Mouse (Mus musculus) forebrain, embryonic 11.5 days (tissue): ENCODE measurements around the gene Trappc13. TPM values are rescaled to one million over a fixed set of nuclear protein-coding genes. Genes with fewer than 3 reads are reported as not detected.
A peak's percentile ranks its signal among the peaks of the same experiment; 100 is the strongest.

Source experiments
- ATAC-seq: fragments of 200-750 bp; cut with Nextera tagmentation; replicated peaks from 2 replicates; pipeline ENCODE4 v1.8.0; 2017; ENCODE audit warnings: moderate TSS enrichment; ENCODE audit not compliant: low FRiP score
- DNase-seq: peaks from one replicate; pipeline ENCODE4 v3.0.0-alpha.2; 2017; ENCODE audit warnings: low spot score
- H3K27ac ChIP-seq: fragments of 300-500 bp; sonication (generic); 2 replicates; pipeline ENCODE4 v1.5.1; 2014; ENCODE audit warnings: low read depth, low read length
- H3K27me3 ChIP-seq: fragments of 300-500 bp; sonication (generic); 2 replicates; pipeline ENCODE4 v1.6.1; 2014; ENCODE audit warnings: mild to moderate bottlenecking, low read length, mixed read lengths; ENCODE audit not compliant: control insufficient read depth, insufficient read depth
- H3K36me3 ChIP-seq: fragments of 300-500 bp; sonication (generic); 2 replicates; pipeline ENCODE4 v1.6.1; 2014; ENCODE audit warnings: mild to moderate bottlenecking, low read length, moderate library complexity, mixed read lengths; ENCODE audit not compliant: control insufficient read depth, insufficient read depth
- H3K4me1 ChIP-seq: fragments of 300-500 bp; sonication (generic); replicated peaks from 2 replicates; pipeline ENCODE4 v1.6.1; 2014; ENCODE audit warnings: low read length, mixed read lengths; ENCODE audit not compliant: control insufficient read depth, insufficient read depth
- H3K4me2 ChIP-seq: fragments of 300-500 bp; sonication (generic); 2 replicates; pipeline ENCODE4 v1.6.1; 2014; ENCODE audit warnings: low read depth, mild to moderate bottlenecking, low read length, moderate library complexity, mixed read lengths; ENCODE audit not compliant: severe bottlenecking
- H3K4me3 ChIP-seq: fragments of 300-500 bp; sonication (generic); 2 replicates; pipeline ENCODE4 v1.5.1; 2014; ENCODE audit warnings: low read depth, low read length
- H3K9ac ChIP-seq: fragments of 300-500 bp; sonication (generic); 2 replicates; pipeline ENCODE4 v1.6.1; 2014; ENCODE audit warnings: low read length
- H3K9me3 ChIP-seq: fragments of 300-500 bp; sonication (generic); 2 replicates; pipeline ENCODE4 v1.6.1; 2016; ENCODE audit warnings: low read length, mixed read lengths; ENCODE audit not compliant: control insufficient read depth
- WGBS: fragments of 180-500 bp; shearing (Covaris S2); extraction: QIAGEN DNeasy Blood & Tissue Kit; methylation state at CpG from one replicate; pipeline ENCODE4 v1.1.7; 2014; 5-methylcytosine and 5-hydroxymethylcytosine counted together
- polyA plus RNA-seq: library from polyadenylated mRNA; unstranded; fragments of >200 nt; fragmentation: Nextera tagmentation; extraction: Ambion mirVana; gene quantifications from 2 replicates; pipeline ENCODE4 v1.2.1, GENCODE M21; 2014

The Trappc13 gene
- polyA plus RNA-seq, 1 experiment from 2014 or later, result 101 TPM

DNA sequence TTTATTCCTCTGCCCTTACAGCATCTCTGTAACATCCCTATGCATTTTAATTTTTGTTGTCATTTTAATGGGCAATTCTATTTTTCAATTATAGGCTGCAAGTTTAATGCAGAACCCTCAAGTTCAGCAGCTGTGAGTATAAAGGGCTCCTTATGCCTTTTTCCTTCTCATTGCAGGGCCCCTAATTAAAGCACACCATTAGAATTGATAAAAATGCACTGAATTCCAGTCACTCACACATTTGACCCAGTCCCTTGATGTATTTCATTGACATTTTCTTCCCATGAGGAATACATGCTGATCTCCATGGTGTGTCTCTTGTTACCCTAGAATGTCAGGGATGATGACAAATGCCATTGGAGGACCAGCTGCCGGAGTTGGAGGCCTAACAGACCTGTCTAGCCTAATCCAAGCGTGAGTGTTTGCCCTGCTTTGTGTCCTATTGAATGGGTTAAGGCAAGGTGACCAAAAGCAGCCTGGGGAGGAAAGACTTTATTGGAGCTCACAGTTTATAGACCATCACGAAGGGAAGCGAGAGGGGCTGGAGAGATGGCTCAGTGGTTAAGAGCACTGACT lies 43.7 kb downstream of the Trappc13 start:
- 62% methylated on average over 4 of the region's 4 CpGs for WGBS
- peak; percentile 36 for ATAC-seq

DNA sequence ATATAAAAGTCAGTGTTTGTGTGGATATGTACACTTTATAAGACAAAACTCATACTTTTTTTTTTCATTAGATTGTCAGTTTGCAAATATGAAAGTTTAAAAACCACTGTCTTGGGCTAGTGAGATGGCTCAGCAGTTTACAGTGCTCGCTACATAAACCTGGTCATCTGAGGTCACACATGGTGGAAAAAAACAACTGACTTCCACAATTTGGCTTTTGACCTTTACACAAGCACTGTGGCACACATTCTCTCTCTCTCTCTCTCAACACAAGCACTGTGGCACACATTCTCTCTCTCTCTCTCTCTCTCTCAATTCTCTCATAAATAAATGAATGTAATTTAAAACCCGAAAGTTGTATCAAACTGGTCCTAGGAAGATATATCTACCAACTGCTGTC lies 45.7 kb downstream of the Trappc13 start:
- H3K4me3 ChIP-seq, result no peak overlapping the region
- ATAC-seq, result no peak
- DNase-seq, result no peak
- no peak overlapping the region for H3K4me2 ChIP-seq
- H3K4me1 ChIP-seq, result no peaks in the 10 kb centered on the region
- 94% methylated on average over 2 of the region's 2 CpGs for WGBS
- no peaks in the 10 kb centered on the region for H3K36me3 ChIP-seq
- H3K9me3 ChIP-seq, result no peaks in the 10 kb centered on the region
- H3K27me3 ChIP-seq, result no peaks in the 10 kb centered on the region
- no peak overlapping the region for H3K9ac ChIP-seq
- H3K27ac ChIP-seq, result no peak overlapping the region

More for the DNA sequence above, 43.7 kb downstream of the Trappc13 start:
- DNase-seq, result no peak
- Histone ChIP-seq H3K27ac (no peak overlapping the region), H3K27me3 (no peaks in the 10 kb centered on the region), H3K4me1 (no peaks in the 10 kb centered on the region), H3K4me2 (no peak overlapping the region), H3K9me3 (no peaks in the 10 kb centered on the region), H3K4me3 (no peak overlapping the region), H3K9ac (no peak overlapping the region), H3K36me3 (no peaks in the 10 kb centered on the region; the same call in 1 of the 2 replicates)

- no peak for ATAC-seq
- no peak for DNase-seq
- no peaks in the 10 kb centered on the region for H3K36me3 ChIP-seq
- H3K4me2 ChIP-seq, result no peak overlapping the region
- H3K9ac ChIP-seq, result no peak overlapping the region
- WGBS, result 91% methylated on average over 20 of the region's 20 CpGs
- no peak overlapping the region for H3K4me3 ChIP-seq
- no peaks in the 10 kb centered on the region for H3K4me1 ChIP-seq
- H3K27me3 ChIP-seq, result no peaks in the 10 kb centered on the region
- H3K27ac ChIP-seq, result no peak overlapping the region
- no peaks in the 10 kb centered on the region for H3K9me3 ChIP-seq
These were observed 54.4 kb downstream of the Trappc13 start for GRCm38 (mm10) chr13:104123662-104124381.

GRCm38 (mm10) chr13:104122078-104122840 lies 56.0 kb downstream of the Trappc13 start:
- H3K9ac ChIP-seq, result no peak overlapping the region
- H3K27me3 ChIP-seq, result no peaks in the 10 kb centered on the region
- no peak overlapping the region for H3K4me3 ChIP-seq
- H3K27ac ChIP-seq, result no peak overlapping the region
- no peaks in the 10 kb centered on the region for H3K9me3 ChIP-seq
- no peak overlapping the region for H3K4me2 ChIP-seq
- WGBS, result 71% methylated on average over 17 of the region's 17 CpGs
- DNase-seq, result no peak
- H3K4me1 ChIP-seq, result no peaks in the 10 kb centered on the region
- H3K36me3 ChIP-seq, result no peaks in the 10 kb centered on the region
- no peak for ATAC-seq

DNA sequence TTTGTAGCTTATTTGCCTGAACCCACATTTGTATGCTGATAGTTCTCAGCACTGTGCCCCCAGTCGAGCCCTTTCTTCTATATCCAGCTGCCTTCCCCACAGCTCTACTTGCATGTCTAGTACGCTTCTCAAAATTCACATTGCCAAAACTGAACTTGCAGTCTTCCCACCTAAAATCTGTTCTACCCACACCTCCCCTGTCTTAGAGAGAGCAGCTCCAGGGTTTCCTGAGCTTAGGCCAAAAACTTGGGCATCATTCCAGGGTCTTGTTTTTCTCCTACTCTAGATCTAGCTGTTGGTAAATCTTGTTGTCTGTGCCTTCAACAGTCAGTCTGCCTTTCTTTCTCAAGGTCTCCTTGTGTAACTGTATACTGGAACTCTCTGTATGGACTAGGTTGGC lies 63.4 kb downstream of the Trappc13 start:
- no peaks in the 10 kb centered on the region for H3K36me3 ChIP-seq
- no peaks in the 10 kb centered on the region for H3K27me3 ChIP-seq
- H3K9me3 ChIP-seq, result no peaks in the 10 kb centered on the region; the same call in 1 of the 2 replicates
- H3K4me3 ChIP-seq, result no peak overlapping the region
- no peak overlapping the region for H3K27ac ChIP-seq
- H3K4me2 ChIP-seq, result no peak overlapping the region
- H3K4me1 ChIP-seq, result no peaks in the 10 kb centered on the region; the same call in 1 of the 2 replicates
- DNase-seq, result no peak
- 90% methylated on average over 2 of the region's 2 CpGs for WGBS
- no peak for ATAC-seq
- H3K9ac ChIP-seq, result no peak overlapping the region

DNA sequence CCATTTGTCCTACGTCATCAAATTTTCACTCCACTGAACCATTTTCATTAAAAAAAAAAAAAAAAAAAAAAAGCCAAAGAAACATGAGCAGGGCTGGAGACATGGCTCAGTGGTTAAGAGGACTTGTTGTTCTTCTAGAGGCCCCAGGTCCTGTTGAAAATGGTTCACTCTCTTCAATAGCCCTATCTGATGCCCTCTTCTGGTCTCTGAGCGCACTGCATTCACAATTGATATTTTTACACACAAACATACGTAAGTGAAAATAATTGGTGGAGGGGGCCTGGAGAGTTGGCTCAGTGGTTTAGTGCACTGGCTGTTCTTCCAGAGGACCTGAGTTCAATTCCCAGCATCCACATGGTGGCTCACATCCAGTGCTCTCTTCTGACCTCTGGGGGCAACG lies 64.5 kb downstream of the Trappc13 start:
- DNase-seq, result no peak
- no peak overlapping the region for H3K4me2 ChIP-seq
- no peak overlapping the region for H3K4me3 ChIP-seq
- ATAC-seq, result no peak
- no peak overlapping the region for H3K9ac ChIP-seq
- 92% methylated on average over 4 of the region's 4 CpGs for WGBS
- no peak overlapping the region for H3K27ac ChIP-seq
- no peaks in the 10 kb centered on the region; the same call in 1 of the 2 replicates for H3K4me1 ChIP-seq
- no peaks in the 10 kb centered on the region for H3K27me3 ChIP-seq
- H3K36me3 ChIP-seq, result no peaks in the 10 kb centered on the region
- H3K9me3 ChIP-seq, result no peaks in the 10 kb centered on the region; the same call in 1 of the 2 replicates

- DNase-seq (no peak), ATAC-seq (no peak)
- H3K4me1 ChIP-seq, result peaks cover 2% of the 10 kb centered on the region; the same call in 1 of the 2 replicates
- 49% methylated on average over 12 of the region's 12 CpGs for WGBS
- H3K27me3 ChIP-seq, result no peaks in the 10 kb centered on the region
- no peak overlapping the region for H3K27ac ChIP-seq
- H3K9ac ChIP-seq, result no peak overlapping the region
- no peaks in the 10 kb centered on the region for H3K36me3 ChIP-seq
- no peaks in the 10 kb centered on the region; the same call in 1 of the 2 replicates for H3K9me3 ChIP-seq
- H3K4me2 ChIP-seq, result no peak overlapping the region
- no peak overlapping the region for H3K4me3 ChIP-seq
These were observed 65.9 kb downstream of the Trappc13 start for GRCm38 (mm10) chr13:104112266-104112900.

GRCm38 (mm10) chr13:104110526-104110925 lies 67.7 kb downstream of the Trappc13 start:
- peak overlapping the region; percentile 66 for H3K9ac ChIP-seq
- H3K27me3 ChIP-seq, result no peaks in the 10 kb centered on the region
- DNase-seq (no peak), ATAC-seq (no peak)
- H3K36me3 ChIP-seq, result no peaks in the 10 kb centered on the region
- H3K4me2 ChIP-seq, result peak overlapping the region; percentile 98
- H3K4me1 ChIP-seq, result peaks cover 2% of the 10 kb centered on the region; the same call in 1 of the 2 replicates
- no peaks in the 10 kb centered on the region; the same call in 1 of the 2 replicates for H3K9me3 ChIP-seq
- H3K4me3 ChIP-seq, result peak overlapping the region; percentile 74
- WGBS, result 45% methylated on average over 7 of the region's 7 CpGs
- no peak overlapping the region for H3K27ac ChIP-seq
